Mouse (Mus musculus): ENCODE data around the gene Krt81.

DNA sequence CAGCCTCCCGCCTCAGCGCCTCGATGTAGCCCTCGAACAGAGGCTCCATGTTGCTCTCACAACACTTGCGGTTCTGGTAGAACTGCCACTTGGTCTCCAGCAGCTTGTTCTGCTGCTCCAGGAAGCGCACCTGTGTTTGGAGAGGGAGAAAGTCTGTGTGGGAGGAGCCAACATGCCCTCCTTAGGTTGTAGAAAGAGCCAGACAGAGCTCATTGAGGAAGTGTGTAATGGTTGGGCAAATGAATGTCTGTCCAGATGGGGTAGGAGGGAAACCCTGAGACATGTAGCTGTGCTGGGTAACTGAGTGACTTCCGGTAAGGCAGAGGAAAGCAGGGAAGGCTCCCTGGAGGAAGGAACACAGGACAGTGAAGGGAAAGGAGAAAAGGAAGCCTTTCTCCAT lies 26.9 kb downstream of the Krt81 start:
- TF ChIP-seq CTCF (IDR thresholded peaks at IDR 0.05; ENCODE audit: low read depth): no peak
- TF ChIP-seq EP300 (IDR thresholded peaks at IDR 0.05; ENCODE audit: low read depth): no peak
